Mouse (Mus musculus): ENCODE measurements at regions not wholly inside any gene's neighbourhood (a gene's known extent, or its start where the extent isn't known, plus 50 kb on each side); places are given as distances from the start of the nearest gene placed in this dataset.

- DNase-seq, result no peak
These were observed 498.7 kb downstream of the Cdh26 start for GRCm38 (mm10) chr2:178929033-178929432.

GRCm38 (mm10) chr2:178930125-178930524 is 499.8 kb downstream of the Cdh26 start:
- DNase-seq, result no peak

- no peak for DNase-seq
These were observed 493.8 kb upstream of the Cdh4 start for GRCm38 (mm10) chr2:178948471-178948870.

GRCm38 (mm10) chr2:178949103-178949502 is 493.1 kb upstream of the Cdh4 start:
- DNase-seq, result no peak

GRCm38 (mm10) chr2:178950304-178950703 is 491.9 kb upstream of the Cdh4 start:
- DNase-seq, result no peak

- no peak for DNase-seq
These were observed 487.7 kb upstream of the Cdh4 start for GRCm38 (mm10) chr2:178954420-178955067.

- no peak for DNase-seq
These were observed 483.4 kb upstream of the Cdh4 start for GRCm38 (mm10) chr2:178958829-178959228.

- DNase-seq, result no peak
These were observed 482.6 kb upstream of the Cdh4 start for GRCm38 (mm10) chr2:178959603-178960002.

GRCm38 (mm10) chr2:178967584-178968365 is 474.5 kb upstream of the Cdh4 start:
- no peak for DNase-seq

- no peak for DNase-seq
These were observed 472.5 kb upstream of the Cdh4 start for GRCm38 (mm10) chr2:178969732-178970131.

GRCm38 (mm10) chr2:178975366-178975765 is 466.9 kb upstream of the Cdh4 start:
- no peak for DNase-seq

- DNase-seq, result no peak
These were observed 466.2 kb upstream of the Cdh4 start for GRCm38 (mm10) chr2:178976046-178976445.

GRCm38 (mm10) chr2:178976495-178976894 is 465.7 kb upstream of the Cdh4 start:
- no peak for DNase-seq

- no peak for DNase-seq
These were observed 462.8 kb upstream of the Cdh4 start for GRCm38 (mm10) chr2:178979451-178979850.

GRCm38 (mm10) chr2:178981736-178982502 is 460.3 kb upstream of the Cdh4 start:
- DNase-seq, result no peak

- no peak for DNase-seq
These were observed 458.4 kb upstream of the Cdh4 start for GRCm38 (mm10) chr2:178983801-178984200.

GRCm38 (mm10) chr2:178987935-178988334 is 454.3 kb upstream of the Cdh4 start:
- no peak for DNase-seq

- DNase-seq, result no peak
These were observed 452.9 kb upstream of the Cdh4 start for GRCm38 (mm10) chr2:178989291-178989690.

- peak in 1 of 2 experiments; percentile 3 for DNase-seq
These were observed 452.4 kb upstream of the Cdh4 start for GRCm38 (mm10) chr2:178989784-178990183.

- DNase-seq, result no peak
These were observed 451.3 kb upstream of the Cdh4 start for GRCm38 (mm10) chr2:178990959-178991358.

GRCm38 (mm10) chr2:178992334-178993116 is 449.7 kb upstream of the Cdh4 start:
- DNase-seq, result no peak

GRCm38 (mm10) chr2:178997921-178998320 is 444.3 kb upstream of the Cdh4 start:
- DNase-seq, result no peak

Data from adrenal gland, postnatal 36 days (tissue).